Mouse (Mus musculus) frontal cortex, postnatal 36 days (tissue): ENCODE results near the gene Crxos.
"Not testable (repeated sequence)": the region's sequence is repeated elsewhere in the genome, so short reads cannot be mapped to it uniquely, and the experiment has no call there.

ENCODE experiments used
- DNase-seq, 2 experiments: peaks; one replicate each; pipeline ENCODE4 v3.0.0; 2022; ENCODE audit warnings: low spot score in 2 of 2

Crxos gene

GRCm38 (mm10) chr7:15882317-15882716 is at the start of gene Crxos:
TSS of gene Crxos (plus strand) at chr7:15882617.
- no peak for DNase-seq

- DNase-seq = no peak
Observed at GRCm38 (mm10) chr7:15839578-15839977, 42.8 kb upstream of the Crxos start, which contains the start of gene Obox6. TSS of gene Obox6 (minus strand) at chr7:15839678.

GRCm38 (mm10) chr7:15859657-15860056 is 22.8 kb upstream of the Crxos start:
- DNase-seq = peak in 1 of 2 experiments; percentile 1

GRCm38 (mm10) chr7:15864104-15864503 is 18.3 kb upstream of the Crxos start:
- no peak for DNase-seq

- no peak for DNase-seq
Observed at GRCm38 (mm10) chr7:15879756-15880155, 2.7 kb upstream of the Crxos start, which contains the start of gene Crx. TSS of gene Crx (minus strand) at chr7:15879968.

- no peak for DNase-seq
Observed at GRCm38 (mm10) chr7:15881388-15881787, 1.0 kb upstream of the Crxos start.

- no peak for DNase-seq
Observed at GRCm38 (mm10) chr7:15881831-15882230, 586 bp upstream of the Crxos start.

GRCm38 (mm10) chr7:15884127-15884526 is 1.7 kb downstream of the Crxos start:
- no peak for DNase-seq

- DNase-seq = no peak
Observed at GRCm38 (mm10) chr7:15894251-15894650, 11.8 kb downstream of the Crxos start.

GRCm38 (mm10) chr7:15901366-15902048 is 19.1 kb downstream of the Crxos start:
- DNase-seq = no peak

GRCm38 (mm10) chr7:15905861-15906260 is 23.4 kb downstream of the Crxos start:
- no peak for DNase-seq

GRCm38 (mm10) chr7:15906602-15907001 is 24.2 kb downstream of the Crxos start:
- DNase-seq = no peak

- no peak for DNase-seq
Observed at GRCm38 (mm10) chr7:15907971-15908590, 25.7 kb downstream of the Crxos start.

- DNase-seq = no peak
Observed at GRCm38 (mm10) chr7:15910521-15910920, 28.1 kb downstream of the Crxos start.

- peak; percentile 65 to 69 for DNase-seq
Observed at GRCm38 (mm10) chr7:15912183-15912582, 29.8 kb downstream of the Crxos start.

GRCm38 (mm10) chr7:15914252-15914651 is 31.8 kb downstream of the Crxos start:
- DNase-seq = peak in 1 of 2 experiments; percentile 48

- no peak for DNase-seq
Observed at GRCm38 (mm10) chr7:15914751-15915150, 32.3 kb downstream of the Crxos start.

GRCm38 (mm10) chr7:15915695-15916094 is 33.3 kb downstream of the Crxos start:
- DNase-seq = not testable (repeated sequence)

GRCm38 (mm10) chr7:15916134-15916723 is 33.8 kb downstream of the Crxos start:
- DNase-seq = no peak

- DNase-seq = no peak
Observed at GRCm38 (mm10) chr7:15916996-15917395, 34.6 kb downstream of the Crxos start.

- DNase-seq = no peak
Observed at GRCm38 (mm10) chr7:15918371-15918770, 36.0 kb downstream of the Crxos start.

- no peak for DNase-seq
Observed at GRCm38 (mm10) chr7:15919947-15920346, 37.5 kb downstream of the Crxos start.

GRCm38 (mm10) chr7:15920645-15921190 is 38.3 kb downstream of the Crxos start:
- DNase-seq = no peak
